Mouse (Mus musculus): ENCODE data around the gene Opn1mw.
"Not testable (repeated sequence)": the region's sequence is repeated elsewhere in the genome, so short reads cannot be mapped to it uniquely, and the experiment has no call there.

The Opn1mw gene

GRCm38 (mm10) chrX:74127164-74127563, at the start of gene Opn1mw:
TSS of gene Opn1mw (plus strand) at chrX:74127464.
- no peak for DNase-seq (ENCODE audit: low read depth, low spot score)

- DNase-seq (ENCODE audit: low read depth, low spot score): no peak
These were observed 42.9 kb upstream of the Opn1mw start for GRCm38 (mm10) chrX:74084276-74084837.

- peak; percentile 73 for DNase-seq (ENCODE audit: low read depth, low spot score)
These were observed 42.2 kb upstream of the Opn1mw start for GRCm38 (mm10) chrX:74084946-74085498.

DNA sequence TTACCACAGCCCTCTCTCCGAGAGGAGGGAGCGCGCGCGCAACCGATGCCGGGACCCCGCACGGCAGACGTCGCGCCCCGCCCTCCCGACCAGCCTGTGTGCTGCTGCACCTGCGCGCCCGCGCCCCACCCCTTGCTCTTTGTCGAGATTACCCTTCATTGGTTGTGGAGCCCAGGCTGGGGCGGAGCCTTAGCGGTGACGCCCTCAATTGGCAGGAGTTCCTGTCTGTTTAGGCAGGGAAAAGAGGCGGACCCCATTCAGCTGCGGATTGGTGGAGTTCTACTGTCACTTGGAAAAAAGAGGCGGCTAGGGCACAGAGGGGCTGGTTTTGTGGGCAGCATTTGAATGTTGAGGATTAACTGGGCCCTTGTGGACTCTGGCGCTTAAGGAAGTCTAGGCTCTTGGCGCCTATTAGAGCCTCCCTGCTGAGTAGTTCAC, 41.6 kb upstream of the Opn1mw start:
- peak; percentile 93 for DNase-seq (ENCODE audit: low read depth, low spot score)

GRCm38 (mm10) chrX:74095130-74095529, 32.1 kb upstream of the Opn1mw start:
- DNase-seq (ENCODE audit: low read depth, low spot score): no peak

GRCm38 (mm10) chrX:74103457-74104188, 23.6 kb upstream of the Opn1mw start:
- no peak for DNase-seq (ENCODE audit: low read depth, low spot score)

- no peak for DNase-seq (ENCODE audit: low read depth, low spot score)
These were observed 21.3 kb upstream of the Opn1mw start for GRCm38 (mm10) chrX:74105916-74106315.

GRCm38 (mm10) chrX:74108747-74109146, 18.5 kb upstream of the Opn1mw start:
- no peak for DNase-seq (ENCODE audit: low read depth, low spot score)

GRCm38 (mm10) chrX:74114036-74114435, 13.2 kb upstream of the Opn1mw start:
- no peak for DNase-seq (ENCODE audit: low read depth, low spot score)

DNA sequence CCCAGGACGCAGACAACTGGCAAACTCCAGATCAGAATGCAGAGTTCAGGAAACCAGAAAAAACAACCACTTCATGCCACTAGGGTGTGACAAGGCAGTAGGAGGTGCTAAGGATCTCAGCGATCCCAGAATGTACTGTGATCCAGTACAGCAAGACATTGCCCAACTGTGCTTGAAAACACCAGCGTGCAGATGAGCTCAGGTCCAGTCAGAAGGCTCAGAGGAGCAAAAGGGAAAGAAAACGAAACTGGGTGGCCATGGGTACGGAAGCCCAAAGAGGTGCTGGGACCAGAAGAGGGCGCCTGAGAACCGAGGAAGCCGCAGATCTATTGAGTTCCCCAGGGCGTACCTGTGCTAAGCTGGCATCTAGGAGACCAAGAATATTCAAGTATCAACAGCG, 11.8 kb upstream of the Opn1mw start:
- DNase-seq (ENCODE audit: low read depth, low spot score): peak; percentile 4

DNA sequence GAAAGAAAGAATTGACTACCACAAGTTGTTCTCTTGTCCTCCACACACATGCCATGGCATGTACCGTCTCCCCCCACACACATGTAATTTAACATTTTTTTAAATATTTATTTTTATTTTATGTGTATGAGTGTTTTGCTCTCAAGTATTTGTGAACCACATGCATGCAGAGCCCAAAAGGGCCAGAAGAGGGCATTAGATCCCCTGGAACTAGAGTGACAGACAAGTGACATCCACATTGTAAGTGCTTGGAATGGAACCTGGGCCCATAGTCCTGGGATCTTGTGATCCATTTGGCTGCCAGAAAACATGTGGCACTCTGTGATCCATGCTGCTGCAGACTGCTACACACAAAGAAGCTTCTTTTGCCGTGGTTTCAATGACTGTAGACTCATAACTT, 2.3 kb upstream of the Opn1mw start:
- no peak for DNase-seq (ENCODE audit: low read depth, low spot score)

- DNase-seq (ENCODE audit: low read depth, low spot score): not testable (repeated sequence)
These were observed 8.0 kb downstream of the Opn1mw start, which contains the start of gene Mecp2 for GRCm38 (mm10) chrX:74135263-74135662. TSS of gene Mecp2 (minus strand) at chrX:74135363.

GRCm38 (mm10) chrX:74167738-74168137, 40.5 kb downstream of the Opn1mw start, which contains the start of gene Tex28:
TSS of gene Tex28 (minus strand) at chrX:74167838.
- DNase-seq (ENCODE audit: low read depth, low spot score): no peak

GRCm38 (mm10) chrX:74176959-74177358, 49.7 kb downstream of the Opn1mw start, which contains the start of gene Tktl1:
TSS of gene Tktl1 (plus strand) at chrX:74177259.
- no peak for DNase-seq (ENCODE audit: low read depth, low spot score)

All from brain, embryonic 18.5 days (tissue).